Mouse (Mus musculus) ES-CJ7 (cell line): ENCODE measurements around the gene Zranb3.
A peak's percentile ranks its signal among the peaks of the same experiment; 100 is the strongest.

Source experiments
- DNase-seq: peaks from one replicate; pipeline ENCODE4 v3.0.0; 2011; ENCODE audit warnings: low read depth, low spot score

Zranb3 gene

DNA sequence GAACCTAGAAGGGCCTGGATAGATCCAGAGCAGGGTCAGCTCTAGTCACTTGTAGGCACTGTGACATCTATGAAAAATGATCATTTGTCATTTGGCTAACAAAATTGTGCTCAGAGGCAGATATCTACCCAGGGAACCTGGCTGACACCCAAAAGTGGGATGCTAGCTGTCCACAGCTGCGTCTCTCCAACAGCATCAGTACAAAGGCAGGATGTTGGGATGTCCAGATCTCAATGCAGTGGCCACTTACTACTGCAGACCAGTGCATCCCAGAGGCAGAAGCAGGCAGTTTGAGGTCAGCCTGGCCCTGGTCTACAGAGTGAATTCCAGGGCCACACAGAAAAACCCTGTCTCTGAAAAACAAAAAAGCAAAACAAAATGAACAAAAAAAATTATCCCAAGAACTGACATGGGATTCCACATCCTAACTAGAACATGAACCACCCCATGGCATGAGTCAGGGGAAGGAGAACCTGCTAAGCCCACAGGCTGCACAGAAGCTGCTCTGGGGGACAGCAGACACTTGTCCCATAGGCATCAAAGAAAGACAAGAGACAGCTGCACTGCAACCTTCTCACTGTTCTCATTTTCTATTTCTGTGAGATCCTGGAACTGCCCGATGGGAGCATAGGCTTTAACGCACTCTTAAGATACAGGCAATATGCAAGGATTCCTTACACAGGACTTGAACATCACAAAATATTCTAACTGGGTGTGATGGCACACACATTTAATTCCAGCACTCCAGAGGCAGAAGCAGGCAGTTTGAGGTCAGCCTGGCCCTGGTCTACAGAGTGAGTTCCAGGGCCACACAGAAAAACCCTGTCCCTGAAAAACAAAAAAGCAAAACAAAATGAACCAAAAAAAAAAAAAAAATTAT is 156.9 kb downstream of the Zranb3 start:
- DNase-seq = no peak

DNA sequence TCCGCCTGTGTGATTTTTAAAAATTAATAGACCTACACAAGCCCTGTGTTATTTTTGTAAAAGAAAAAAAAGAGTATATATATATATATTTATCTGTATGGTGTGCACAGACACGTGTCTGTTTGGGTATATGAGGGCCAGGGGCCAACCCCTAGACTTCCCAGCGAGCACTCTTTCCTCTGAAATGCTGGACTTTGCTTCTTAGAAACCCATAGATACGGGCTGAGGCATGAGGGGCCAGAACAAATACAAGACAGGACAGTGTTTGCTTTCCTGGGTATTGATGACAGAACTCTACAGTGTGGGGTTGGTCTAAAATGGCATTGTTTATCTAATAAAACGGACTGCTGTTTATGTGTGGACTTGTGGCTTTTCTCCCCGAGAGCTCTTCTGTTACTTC is 159.3 kb downstream of the Zranb3 start:
- no peak for DNase-seq

DNA sequence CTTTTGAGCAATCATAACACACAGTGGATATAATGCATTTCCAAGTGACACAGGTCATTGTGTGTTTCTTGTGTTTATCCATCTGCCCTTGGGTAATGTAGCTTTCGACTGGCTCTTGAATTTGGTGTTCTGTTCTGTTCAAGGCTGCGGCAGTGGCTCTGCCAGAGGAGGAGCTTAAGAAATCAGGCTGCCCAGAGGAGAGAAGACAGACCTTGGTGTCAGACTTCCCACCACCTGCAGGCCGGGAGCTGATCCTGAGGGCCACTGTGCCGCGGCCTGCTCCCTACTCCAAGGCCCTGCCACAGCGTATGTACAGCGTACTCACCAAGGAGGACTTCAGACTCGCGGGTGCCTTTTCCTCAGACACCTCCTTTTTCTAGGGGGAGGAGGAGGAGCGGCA is 160.6 kb downstream of the Zranb3 start:
- DNase-seq = no peak

DNA sequence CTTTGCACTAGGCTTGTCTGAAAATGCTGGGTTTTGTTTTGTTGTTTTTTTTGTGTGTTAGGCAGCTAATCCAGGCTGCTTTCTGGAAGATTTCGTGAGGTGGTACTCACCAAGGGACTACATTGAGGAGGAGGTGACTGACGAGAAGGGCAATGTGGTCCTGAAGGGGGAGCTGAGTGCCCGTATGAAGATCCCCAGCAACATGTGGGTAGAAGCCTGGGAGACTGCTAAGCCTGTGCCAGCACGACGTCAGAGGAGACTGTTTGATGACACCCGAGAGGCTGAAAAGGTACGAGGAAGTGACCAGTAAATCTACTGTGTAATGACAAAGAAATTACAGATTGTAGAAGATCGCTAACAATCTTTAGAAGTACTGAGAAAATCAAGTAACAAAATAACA is 165.6 kb downstream of the Zranb3 start:
- no peak for DNase-seq

DNA sequence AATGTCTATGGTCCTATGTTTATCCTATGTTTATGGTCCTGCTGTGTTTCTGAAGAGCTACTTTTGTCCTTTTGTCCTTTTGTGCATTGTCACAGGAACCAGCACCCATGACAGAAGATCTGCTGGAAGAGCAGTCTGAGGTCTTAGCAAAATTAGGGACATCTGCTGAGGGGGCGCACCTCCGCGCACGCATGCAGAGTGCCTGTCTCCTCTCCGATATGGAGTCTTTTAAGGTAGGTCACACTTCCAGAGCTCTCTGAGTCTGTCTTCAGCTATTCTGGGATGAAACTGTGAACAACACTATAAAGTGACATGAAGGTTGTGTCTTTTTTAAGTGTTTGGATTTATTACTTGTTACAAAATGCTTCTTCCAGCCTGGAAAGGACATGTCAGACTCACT is 168.5 kb downstream of the Zranb3 start:
- DNase-seq = no peak

DNA sequence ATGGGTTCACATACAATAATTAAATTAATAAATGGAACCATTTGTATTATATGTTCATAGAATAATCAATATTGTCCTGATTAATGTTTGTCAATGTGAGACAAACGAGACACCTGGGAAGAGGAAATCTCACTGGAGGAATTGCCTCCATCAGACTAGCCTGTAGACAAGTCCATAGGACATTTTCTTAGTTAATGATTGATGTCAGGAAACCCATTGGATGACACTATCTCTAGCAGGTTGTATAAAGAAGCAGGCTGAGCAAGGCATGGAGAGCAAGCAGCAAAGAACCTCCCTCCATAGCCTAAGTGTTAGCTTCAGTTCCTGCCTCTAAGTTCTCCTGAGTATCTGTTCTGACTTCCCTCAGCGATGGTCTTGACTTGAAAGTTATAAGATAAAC is 169.4 kb downstream of the Zranb3 start:
- DNase-seq = no peak

DNA sequence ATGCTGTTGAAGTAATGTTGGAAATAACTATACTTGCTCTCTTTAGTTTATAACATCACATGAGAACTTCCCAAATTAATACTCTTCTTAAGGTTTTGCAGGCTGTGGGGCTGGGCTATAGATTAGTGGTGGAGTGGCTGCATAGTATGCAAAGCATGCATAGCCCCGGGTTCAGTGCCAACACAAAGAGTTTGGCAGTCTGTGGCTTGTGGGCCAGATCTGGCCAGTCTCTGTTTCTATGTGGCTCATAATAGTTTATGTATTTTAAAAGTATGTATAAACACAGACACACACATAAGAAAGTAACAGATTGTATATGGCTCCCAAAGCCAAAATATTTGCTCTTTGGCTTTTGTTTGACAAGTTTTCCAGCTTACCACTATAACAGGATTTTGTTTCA is 187.0 kb downstream of the Zranb3 start:
- DNase-seq = no peak

DNA sequence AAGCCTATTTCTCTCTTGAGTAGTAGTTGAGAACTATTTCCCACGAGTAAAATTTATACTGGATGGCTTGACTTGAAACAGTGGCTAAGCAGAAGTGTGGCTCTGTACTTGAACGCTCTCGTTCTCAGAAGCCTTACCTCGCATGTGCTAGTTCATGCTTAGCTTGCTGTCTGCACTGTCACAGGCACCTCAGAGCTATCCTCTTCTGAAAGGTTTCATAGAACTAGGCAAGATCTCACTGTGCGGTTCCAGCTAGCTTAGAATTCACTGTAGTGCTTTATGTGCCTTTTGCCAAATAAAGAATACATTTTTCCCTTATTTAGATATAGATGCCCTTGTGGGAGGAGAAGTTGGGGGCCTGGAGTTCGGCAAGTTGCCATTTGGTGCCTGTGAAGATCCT is 187.5 kb downstream of the Zranb3 start:
- no peak for DNase-seq

DNA sequence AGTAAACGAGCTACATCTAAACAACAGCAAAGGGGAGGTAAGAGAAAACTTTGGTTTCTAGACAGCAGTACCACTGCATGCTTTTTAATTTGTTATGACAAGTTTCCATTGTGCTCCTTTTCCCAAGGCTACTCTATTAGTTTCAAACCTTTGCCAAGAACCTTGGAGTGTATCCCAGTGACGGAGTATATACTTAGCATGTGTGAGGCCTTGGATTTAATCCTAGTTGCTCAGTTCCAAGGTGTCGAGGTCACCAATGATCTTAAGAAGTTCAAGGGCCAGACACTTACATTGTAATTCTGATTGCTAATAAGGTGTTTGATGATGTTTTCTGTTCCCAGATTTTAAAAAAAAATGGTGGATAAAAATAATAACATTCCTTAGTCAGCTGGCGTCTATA is 189.7 kb downstream of the Zranb3 start:
- no peak for DNase-seq

DNA sequence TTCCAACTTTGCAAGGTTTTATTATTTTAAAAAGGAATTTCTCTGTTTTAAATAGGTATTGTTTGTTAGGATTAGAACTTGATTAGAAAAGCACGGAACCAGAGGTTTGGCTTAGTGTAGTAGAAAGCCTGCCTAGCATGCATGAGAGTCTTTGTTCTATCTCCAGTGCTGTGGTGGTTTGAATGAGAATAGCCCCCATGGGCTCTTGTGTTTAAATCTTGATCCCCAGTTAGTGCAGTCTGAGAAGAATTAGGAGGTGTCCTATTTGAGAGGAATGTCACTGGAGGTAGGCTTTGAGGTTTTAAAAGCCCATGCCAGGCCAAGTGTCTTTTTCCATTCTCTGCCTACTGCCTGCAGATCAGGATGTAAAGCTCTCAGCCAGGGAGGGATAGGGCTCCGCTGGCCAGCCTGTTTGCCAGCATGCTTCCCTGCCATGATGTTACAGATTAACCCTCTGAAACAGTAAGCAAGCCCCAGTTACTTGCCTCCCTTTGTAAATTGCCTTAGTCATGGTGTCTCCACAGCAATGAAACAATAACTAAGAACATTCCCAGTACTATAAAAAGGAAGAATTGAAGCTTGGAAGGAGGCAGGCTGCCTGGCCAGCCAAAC is 198.0 kb downstream of the Zranb3 start:
- peak; percentile 76 for DNase-seq
